Mouse (Mus musculus) neural tube, embryonic 15.5 days (tissue): ENCODE measurements at regions not wholly inside any gene's neighbourhood (a gene's known extent, or its start where the extent isn't known, plus 50 kb on each side); places are given as distances from the start of the nearest gene placed in this dataset.

Experiments
- ATAC-seq: fragments of 200-750 bp; cut with Nextera tagmentation; 2 replicates; pipeline ENCODE4 v1.8.0; 2017; ENCODE audit warnings: mild to moderate bottlenecking, moderate TSS enrichment, moderate library complexity; ENCODE audit not compliant: low FRiP score
- H3K27ac ChIP-seq: fragments of 300-500 bp; sonication (generic); replicated peaks from 2 replicates; pipeline ENCODE4 v1.5.1; 2015; ENCODE audit warnings: mild to moderate bottlenecking, inconsistent platforms
- H3K27me3 ChIP-seq: fragments of 300-500 bp; sonication (generic); replicated peaks from 2 replicates; pipeline ENCODE4 v1.6.1; 2015; ENCODE audit warnings: inconsistent platforms
- H3K36me3 ChIP-seq: fragments of 300-500 bp; sonication (generic); 2 replicates; pipeline ENCODE4 v1.6.1; 2015; ENCODE audit warnings: inconsistent platforms
- H3K4me1 ChIP-seq: fragments of 300-500 bp; sonication (generic); 2 replicates; pipeline ENCODE4 v1.6.1; 2015; ENCODE audit warnings: inconsistent platforms
- H3K4me2 ChIP-seq: fragments of 300-500 bp; sonication (generic); 2 replicates; pipeline ENCODE4 v1.6.1; 2015; ENCODE audit warnings: inconsistent platforms, mild to moderate bottlenecking, moderate library complexity
- H3K4me3 ChIP-seq: fragments of 300-500 bp; sonication (generic); replicated peaks from 2 replicates; pipeline ENCODE4 v1.5.1; 2015; ENCODE audit warnings: mild to moderate bottlenecking, inconsistent platforms
- H3K9ac ChIP-seq: fragments of 300-500 bp; sonication (generic); replicated peaks from 2 replicates; pipeline ENCODE4 v1.6.1; 2015; ENCODE audit warnings: mild to moderate bottlenecking, inconsistent platforms
- H3K9me3 ChIP-seq: fragments of 300-500 bp; sonication (generic); replicated peaks from 2 replicates; pipeline ENCODE4 v1.6.1; 2016; ENCODE audit warnings: inconsistent platforms
- WGBS: fragments of 180-500 bp; shearing (Covaris S2); methylation state at CpG from one replicate; pipeline ENCODE4 v1.1.7; 2015; ENCODE audit warnings: mixed read lengths; 5-methylcytosine and 5-hydroxymethylcytosine counted together

- Histone ChIP-seq H3K27me3 (no peaks in the 10 kb centered on the region), H3K9me3 (no peaks in the 10 kb centered on the region), H3K27ac (no peak overlapping the region), H3K4me3 (no peak overlapping the region), H3K9ac (no peak overlapping the region), H3K4me1 (no peaks in the 10 kb centered on the region), H3K4me2 (no peak overlapping the region), H3K36me3 (no peaks in the 10 kb centered on the region)
- WGBS = 91% methylated on average over 1 of the region's 1 CpGs
- ATAC-seq = no peak
These were observed 52.8 kb upstream of the Chodl start for GRCm38 (mm10) chr16:78877941-78878340.

DNA sequence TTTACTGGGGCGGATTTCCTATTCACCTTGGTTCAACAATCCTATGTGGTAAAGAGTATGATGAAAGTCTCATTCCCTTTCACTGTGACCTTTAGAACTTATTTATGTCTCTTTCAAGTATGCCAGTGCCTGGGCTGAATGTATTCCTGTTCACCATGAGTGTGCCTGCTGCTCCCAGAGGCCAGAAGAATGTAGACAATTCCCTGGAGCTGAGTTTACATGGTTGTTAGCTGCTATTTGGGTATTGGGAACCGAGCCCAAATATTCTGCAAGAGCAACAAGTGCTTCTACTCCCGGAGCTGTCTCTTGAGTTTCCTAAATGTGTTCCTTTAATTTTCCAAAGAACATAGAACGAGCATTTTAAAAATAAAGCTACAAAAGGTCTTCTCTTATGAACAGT lies 71.7 kb upstream of the Chodl start:
- Histone ChIP-seq H3K27ac (no peak overlapping the region), H3K27me3 (no peaks in the 10 kb centered on the region), H3K9me3 (no peaks in the 10 kb centered on the region), H3K9ac (no peak overlapping the region), H3K36me3 (no peaks in the 10 kb centered on the region), H3K4me3 (no peak overlapping the region), H3K4me1 (no peaks in the 10 kb centered on the region), H3K4me2 (no peak overlapping the region)
- ATAC-seq = no peak
- 81% methylated on average over 4 of the region's 4 CpGs for WGBS

DNA sequence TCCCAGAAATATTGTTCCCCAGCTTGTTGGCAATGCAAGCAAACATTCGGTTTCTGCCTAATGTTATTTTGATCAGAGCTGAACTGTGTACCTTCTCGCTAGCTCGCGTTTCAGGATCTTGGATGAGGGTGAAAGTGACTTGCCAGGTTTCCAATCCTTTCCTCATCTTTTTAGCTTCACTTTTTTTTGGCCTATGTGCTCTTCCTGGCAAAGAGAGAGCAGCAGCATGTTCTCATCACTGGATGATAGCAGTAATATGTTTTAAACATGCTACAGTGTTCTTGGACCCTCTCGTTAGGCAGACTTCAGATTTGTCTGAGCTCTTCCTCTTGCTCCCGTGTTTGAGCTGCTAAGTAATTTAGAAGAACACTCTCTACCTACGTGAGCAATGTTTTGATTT lies 99.8 kb upstream of the Chodl start:
- no peak overlapping the region for H3K9ac ChIP-seq
- H3K4me1 ChIP-seq = no peaks in the 10 kb centered on the region
- no peak for ATAC-seq
- no peaks in the 10 kb centered on the region for H3K27me3 ChIP-seq
- no peak overlapping the region for H3K4me2 ChIP-seq
- WGBS = 84% methylated on average over 7 of the region's 7 CpGs
- no peaks in the 10 kb centered on the region for H3K36me3 ChIP-seq
- H3K9me3 ChIP-seq = no peaks in the 10 kb centered on the region
- no peak overlapping the region for H3K27ac ChIP-seq
- no peak overlapping the region for H3K4me3 ChIP-seq

GRCm38 (mm10) chr16:78827739-78828138 lies 103.0 kb upstream of the Chodl start:
- no peak overlapping the region for H3K27ac ChIP-seq
- no peak overlapping the region for H3K4me2 ChIP-seq
- H3K9me3 ChIP-seq = no peaks in the 10 kb centered on the region
- 14% methylated on average over 3 of the region's 3 CpGs for WGBS
- ATAC-seq = peak; percentile 81
- no peaks in the 10 kb centered on the region for H3K27me3 ChIP-seq
- H3K4me3 ChIP-seq = no peak overlapping the region
- no peaks in the 10 kb centered on the region for H3K4me1 ChIP-seq
- H3K36me3 ChIP-seq = no peaks in the 10 kb centered on the region
- no peak overlapping the region for H3K9ac ChIP-seq

- H3K27me3 ChIP-seq = no peaks in the 10 kb centered on the region
- whole genome bisulfite sequencing = 90% methylated on average over 2 of the region's 2 CpGs
- no peak overlapping the region for H3K4me2 ChIP-seq
- no peak overlapping the region for H3K4me3 ChIP-seq
- ATAC-seq = no peak
- no peaks in the 10 kb centered on the region for H3K9me3 ChIP-seq
- no peaks in the 10 kb centered on the region for H3K36me3 ChIP-seq
- no peak overlapping the region for H3K27ac ChIP-seq
- H3K9ac ChIP-seq = no peak overlapping the region
- no peaks in the 10 kb centered on the region for H3K4me1 ChIP-seq
These were observed 140.7 kb upstream of the Chodl start for GRCm38 (mm10) chr16:78790064-78790463.

GRCm38 (mm10) chr16:78759226-78759625 lies 171.5 kb upstream of the Chodl start:
- ATAC-seq = no peak
- Histone ChIP-seq H3K4me3 (no peak overlapping the region), H3K36me3 (no peaks in the 10 kb centered on the region), H3K9me3 (no peaks in the 10 kb centered on the region), H3K9ac (no peak overlapping the region), H3K4me1 (no peaks in the 10 kb centered on the region), H3K27ac (no peak overlapping the region), H3K4me2 (no peak overlapping the region), H3K27me3 (no peaks in the 10 kb centered on the region)

DNA sequence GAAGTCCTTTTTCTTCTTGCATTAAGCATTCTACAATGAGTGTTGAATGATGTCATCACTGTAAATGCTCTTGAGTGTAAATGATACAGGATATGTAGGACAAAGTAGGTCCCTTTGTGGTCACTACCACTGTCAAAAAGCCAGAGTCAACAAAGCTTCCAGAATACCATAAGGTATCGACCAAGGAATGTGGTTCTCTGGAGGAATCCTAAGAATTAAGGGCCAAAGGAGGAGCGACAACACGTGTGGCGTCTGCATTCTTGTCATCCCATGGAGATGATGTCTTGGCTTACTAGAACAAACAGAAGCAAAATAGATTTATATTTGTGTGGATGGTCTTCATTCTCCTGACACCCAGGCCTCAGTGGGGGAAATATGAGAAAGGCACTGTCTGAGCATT lies 161.4 kb upstream of the D16Ertd472e start:
- H3K9me3 ChIP-seq = no peaks in the 10 kb centered on the region
- no peak overlapping the region for H3K9ac ChIP-seq
- no peak overlapping the region for H3K27ac ChIP-seq
- H3K4me3 ChIP-seq = no peak overlapping the region
- no peak for ATAC-seq
- H3K4me2 ChIP-seq = no peak overlapping the region
- no peaks in the 10 kb centered on the region for H3K27me3 ChIP-seq
- H3K36me3 ChIP-seq = no peaks in the 10 kb centered on the region
- WGBS = 83% methylated on average over 4 of the region's 4 CpGs
- H3K4me1 ChIP-seq = no peaks in the 10 kb centered on the region

GRCm38 (mm10) chr16:78730583-78731501 lies 154.3 kb upstream of the D16Ertd472e start:
- H3K4me1 ChIP-seq = no peaks in the 10 kb centered on the region
- no peak overlapping the region for H3K27ac ChIP-seq
- no peak for ATAC-seq
- H3K9ac ChIP-seq = no peak overlapping the region
- H3K27me3 ChIP-seq = no peaks in the 10 kb centered on the region
- no peak overlapping the region for H3K4me3 ChIP-seq
- no peaks in the 10 kb centered on the region for H3K36me3 ChIP-seq
- 77% methylated on average over 13 of the region's 13 CpGs for WGBS
- no peaks in the 10 kb centered on the region for H3K9me3 ChIP-seq
- no peak overlapping the region for H3K4me2 ChIP-seq

DNA sequence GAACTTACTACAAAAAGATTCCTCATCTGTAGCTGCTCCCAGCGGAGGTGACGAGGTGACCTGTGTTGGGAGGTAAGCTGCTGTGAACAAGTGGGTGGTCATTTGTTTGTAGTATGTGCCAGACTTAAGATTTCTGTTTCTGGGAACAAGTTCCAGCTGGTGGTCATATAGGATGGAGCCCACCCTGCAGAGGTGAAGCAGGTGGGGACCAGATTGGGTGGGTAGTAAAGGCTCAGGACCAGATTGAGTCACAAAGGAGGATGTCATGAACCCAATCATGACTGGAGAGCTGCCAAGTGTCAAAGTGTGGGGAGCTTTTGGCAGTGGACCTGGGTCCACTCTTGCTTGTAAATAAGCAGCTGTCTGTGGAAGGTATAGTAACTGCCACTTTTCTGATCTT lies 149.0 kb upstream of the D16Ertd472e start:
- Histone ChIP-seq H3K36me3 (no peaks in the 10 kb centered on the region), H3K9ac (no peak overlapping the region), H3K4me2 (no peak overlapping the region), H3K4me3 (no peak overlapping the region), H3K9me3 (no peaks in the 10 kb centered on the region), H3K4me1 (no peaks in the 10 kb centered on the region), H3K27ac (no peak overlapping the region), H3K27me3 (no peaks in the 10 kb centered on the region)
- 98% methylated on average over 2 of the region's 2 CpGs for WGBS
- no peak for ATAC-seq

- Histone ChIP-seq H3K4me2 (no peak overlapping the region), H3K9ac (no peak overlapping the region), H3K4me3 (no peak overlapping the region), H3K4me1 (no peaks in the 10 kb centered on the region), H3K9me3 (no peaks in the 10 kb centered on the region), H3K27ac (no peak overlapping the region), H3K27me3 (no peaks in the 10 kb centered on the region), H3K36me3 (no peaks in the 10 kb centered on the region)
- ATAC-seq = no peak; the same call in 1 of the 2 replicates
- 56% methylated on average over 7 of the region's 7 CpGs for WGBS
These were observed 133.4 kb upstream of the D16Ertd472e start for GRCm38 (mm10) chr16:78709943-78710342.

GRCm38 (mm10) chr16:78707566-78707965 lies 131.1 kb upstream of the D16Ertd472e start:
- Histone ChIP-seq H3K4me2 (no peak overlapping the region), H3K9ac (no peak overlapping the region), H3K9me3 (no peaks in the 10 kb centered on the region), H3K27ac (no peak overlapping the region), H3K4me3 (no peak overlapping the region), H3K27me3 (no peaks in the 10 kb centered on the region), H3K4me1 (no peaks in the 10 kb centered on the region), H3K36me3 (no peaks in the 10 kb centered on the region)
- WGBS = 80% methylated on average over 4 of the region's 4 CpGs
- no peak for ATAC-seq

DNA sequence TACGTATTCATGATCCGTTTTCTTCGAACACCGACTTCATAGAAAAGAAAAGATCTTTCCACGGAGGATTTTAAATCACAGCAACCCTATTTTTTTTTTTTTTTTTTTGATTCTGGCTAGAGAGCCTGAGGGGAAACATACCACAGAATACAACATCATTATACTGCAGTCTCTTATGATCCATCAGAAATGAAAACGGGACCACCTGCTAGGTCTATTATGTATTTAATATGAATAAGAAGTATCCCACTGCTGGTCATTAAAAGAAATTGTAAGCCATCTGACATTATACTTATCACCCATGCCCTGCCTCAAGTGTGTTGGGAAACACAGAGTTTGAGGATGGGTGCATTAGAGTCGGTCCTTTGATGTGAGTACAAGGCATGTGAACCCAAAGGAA lies 130.7 kb upstream of the D16Ertd472e start:
- Histone ChIP-seq H3K27me3 (no peaks in the 10 kb centered on the region), H3K4me1 (no peaks in the 10 kb centered on the region), H3K4me2 (no peak overlapping the region), H3K4me3 (no peak overlapping the region), H3K9me3 (no peaks in the 10 kb centered on the region), H3K9ac (no peak overlapping the region), H3K36me3 (no peaks in the 10 kb centered on the region), H3K27ac (no peak overlapping the region)
- WGBS = 60% methylated on average over 7 of the region's 7 CpGs
- no peak for ATAC-seq
